Mouse (Mus musculus) E14TG2a.4 (cell line): ENCODE data around the gene Ehmt2.
"Not testable (repeated sequence)": the region's sequence is repeated elsewhere in the genome, so short reads cannot be mapped to it uniquely, and the experiment has no call there.

Experiments
- H3K27me3 ChIP-seq: 2 replicates; pipeline ENCODE4 v1.6.1; 2014; ENCODE audit warnings: low read length, control low read depth; ENCODE audit not compliant: insufficient read depth
- H3K36me3 ChIP-seq: 2 replicates; pipeline ENCODE4 v1.6.1; 2014; ENCODE audit warnings: low read length, control low read depth; ENCODE audit not compliant: insufficient read depth
- H3K4me1 ChIP-seq: replicated peaks from 2 replicates; pipeline ENCODE4 v1.6.1; 2014; ENCODE audit warnings: low read depth, low read length, control low read depth
- H3K4me3 ChIP-seq: replicated peaks from 2 replicates; pipeline ENCODE4 v1.5.1; 2014; ENCODE audit warnings: mild to moderate bottlenecking, low read length
- H3K9me3 ChIP-seq: 2 replicates; pipeline ENCODE4 v1.6.1; 2014; ENCODE audit warnings: low read length, control low read depth
- CTCF ChIP-seq: conservative IDR thresholded peaks from 2 replicates; pipeline ENCODE4 v1.5.1; 2014; ENCODE audit warnings: low read length
- NANOG ChIP-seq: IDR thresholded peaks from 2 replicates; pipeline ENCODE4 v1.6.1; 2014; ENCODE audit warnings: borderline replicate concordance, low read length, mixed read lengths
- POU5F1 ChIP-seq: IDR thresholded peaks from 2 replicates; pipeline ENCODE4 v1.6.1; 2014; ENCODE audit warnings: low read length, borderline replicate concordance

Gene Ehmt2

DNA sequence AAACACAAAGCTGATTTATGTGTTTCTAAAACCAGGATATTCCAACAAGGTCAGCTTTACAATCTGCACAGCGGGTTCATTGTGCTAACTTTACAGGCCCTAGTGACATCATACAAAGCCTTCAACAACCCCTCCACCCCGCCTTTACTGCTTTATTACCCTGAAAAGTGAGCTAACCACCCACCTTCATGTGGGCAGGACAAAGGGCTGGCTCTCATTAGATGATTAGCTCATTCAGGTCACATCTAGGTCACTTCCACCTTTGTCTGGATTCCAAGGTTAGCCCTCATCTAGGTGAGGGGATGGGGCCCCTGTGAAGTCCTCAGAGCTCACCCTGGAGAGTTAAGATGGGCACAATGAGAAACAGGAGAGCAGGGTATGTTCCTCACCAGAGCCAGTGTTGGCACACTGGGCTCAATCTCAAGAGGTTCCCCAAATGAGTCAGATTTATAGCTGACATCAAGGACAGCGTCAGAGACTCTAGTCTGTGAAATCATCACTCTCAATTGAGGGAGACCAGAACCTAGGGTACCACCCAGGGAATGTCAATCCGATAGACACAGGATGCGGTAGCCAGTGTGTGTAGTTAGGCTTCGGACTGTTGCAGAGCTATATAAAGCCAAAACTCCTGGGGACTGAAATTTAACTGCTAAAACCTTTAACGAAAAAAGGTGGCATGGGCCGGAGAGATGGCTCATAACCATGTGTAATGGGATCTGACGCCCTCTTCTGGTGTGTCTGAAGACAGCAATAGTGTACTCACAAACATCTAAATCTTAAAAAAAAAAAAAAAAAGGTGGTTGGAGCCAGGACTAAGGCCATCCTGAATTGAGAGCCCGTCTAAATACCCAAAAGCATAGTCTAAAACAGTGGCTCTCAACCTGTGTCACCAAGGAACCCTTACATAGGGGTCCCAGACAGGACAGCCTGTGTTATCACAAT lies 52.5 kb downstream of the Ehmt2 start:
- peaks cover 21% of the 10 kb centered on the region for H3K4me1 ChIP-seq
- TF ChIP-seq NANOG (no peak), CTCF (peak; percentile 15; the same call in 1 of the 2 replicates), POU5F1 (no peak)
- peaks cover 4% of the 10 kb centered on the region; the same call in 1 of the 2 replicates for H3K27me3 ChIP-seq
- H3K9me3 ChIP-seq, result no peaks in the 10 kb centered on the region
- peak overlapping the region; percentile 96 for H3K4me3 ChIP-seq
- peaks cover 28% of the 10 kb centered on the region for H3K36me3 ChIP-seq

DNA sequence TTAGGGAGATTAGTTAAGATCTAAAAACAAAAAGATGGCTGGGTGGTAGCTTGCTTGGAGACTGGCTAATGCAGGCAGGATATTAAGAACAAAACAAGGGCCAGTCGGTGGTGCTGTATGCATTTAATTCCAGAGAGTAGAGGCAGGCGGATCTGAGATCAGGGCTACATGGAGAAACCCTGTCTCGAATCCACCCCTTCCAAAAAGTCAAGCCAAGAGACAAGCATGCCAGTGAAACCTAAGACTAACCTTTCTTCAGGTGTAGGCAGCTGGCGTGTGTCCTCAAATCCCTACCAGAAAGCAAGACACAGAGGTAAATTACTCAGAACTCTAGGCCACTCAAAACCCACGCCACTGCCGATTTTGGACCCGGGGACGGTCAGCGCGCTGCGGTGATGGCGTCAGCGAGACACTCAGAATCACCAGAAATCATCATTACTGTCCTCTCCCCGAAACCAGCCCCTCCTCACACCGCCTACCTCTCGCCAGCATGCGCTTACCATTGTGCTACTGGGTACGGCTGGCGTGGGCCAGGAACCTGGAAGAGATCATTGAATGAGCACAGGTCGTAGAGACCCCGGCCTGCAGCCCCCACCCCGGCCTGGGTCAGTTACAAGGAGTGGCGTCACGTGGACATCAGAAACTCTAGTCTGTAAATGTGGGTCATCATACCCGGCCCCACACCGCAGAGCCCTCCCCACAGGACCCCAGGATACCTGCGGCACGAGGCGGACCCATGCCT lies 53.5 kb downstream of the Ehmt2 start:
- Histone ChIP-seq H3K4me1 (peaks cover 21% of the 10 kb centered on the region), H3K27me3 (peaks cover 9% of the 10 kb centered on the region; the same call in 1 of the 2 replicates), H3K4me3 (peak overlapping the region; percentile 96), H3K36me3 (peaks cover 28% of the 10 kb centered on the region), H3K9me3 (no peaks in the 10 kb centered on the region)
- TF ChIP-seq CTCF, result no peak
- no peak for TF ChIP-seq POU5F1
- no peak for TF ChIP-seq NANOG

DNA sequence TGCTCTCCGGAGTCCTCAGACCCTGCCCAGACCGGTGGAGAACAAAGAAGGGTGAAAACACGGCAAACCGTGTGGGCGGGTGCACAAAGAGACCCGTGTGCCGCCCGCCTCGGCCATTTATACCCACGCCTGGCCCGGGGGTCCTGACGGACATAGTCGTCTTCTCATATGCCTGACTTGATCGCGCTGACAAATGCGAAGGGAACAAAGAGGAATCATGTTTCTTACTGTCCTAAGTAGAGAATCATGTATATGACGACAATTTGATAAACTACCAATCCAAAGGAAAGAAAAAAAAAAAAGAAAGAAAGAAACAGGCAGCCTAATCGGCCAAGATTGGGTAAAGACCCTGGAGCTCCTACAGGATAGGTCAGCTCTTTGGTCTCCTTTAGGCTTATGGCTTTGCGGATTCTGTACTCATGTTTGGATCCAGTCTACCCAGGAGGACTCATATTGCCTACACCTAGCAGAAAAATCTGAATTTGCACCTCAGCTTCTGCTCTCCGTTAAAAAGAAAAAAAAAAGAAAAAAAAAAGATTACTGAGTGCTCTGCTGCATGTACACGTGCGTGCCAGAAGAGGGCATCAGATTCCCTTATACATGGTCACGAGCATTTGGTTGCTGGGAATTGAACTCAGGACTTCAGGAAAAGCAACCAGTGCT lies 54.2 kb downstream of the Ehmt2 start:
- H3K36me3 ChIP-seq, result peaks cover 28% of the 10 kb centered on the region
- peaks cover 14% of the 10 kb centered on the region; the same call in 1 of the 2 replicates for H3K27me3 ChIP-seq
- TF ChIP-seq CTCF (peak; percentile 73), NANOG (no peak), POU5F1 (no peak)
- peaks cover 21% of the 10 kb centered on the region for H3K4me1 ChIP-seq
- H3K9me3 ChIP-seq, result no peaks in the 10 kb centered on the region
- H3K4me3 ChIP-seq, result peak overlapping the region; percentile 96

DNA sequence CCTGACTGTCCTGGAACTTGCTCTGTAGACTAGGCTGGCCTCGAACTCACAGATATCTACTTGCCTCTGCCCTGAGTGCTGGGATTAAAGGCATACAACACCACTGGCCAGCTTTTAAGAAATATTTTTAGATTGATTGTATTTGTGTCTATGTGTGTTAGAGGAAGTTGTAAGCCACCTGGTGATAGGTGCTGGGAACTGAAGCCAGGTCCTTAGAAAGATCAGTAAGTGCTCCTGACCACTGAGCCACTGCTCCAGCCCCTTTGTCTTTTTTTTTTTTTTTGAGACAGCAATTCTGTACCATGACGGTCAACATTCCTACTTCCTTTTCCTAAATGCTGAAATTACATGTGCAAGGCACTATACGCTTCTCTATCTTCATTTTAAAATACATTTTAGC lies 55.0 kb downstream of the Ehmt2 start:
- Histone ChIP-seq H3K9me3 (no peaks in the 10 kb centered on the region), H3K36me3 (peaks cover 28% of the 10 kb centered on the region), H3K4me1 (peaks cover 21% of the 10 kb centered on the region), H3K27me3 (peaks cover 14% of the 10 kb centered on the region), H3K4me3 (peak overlapping the region; percentile 96)
- TF ChIP-seq POU5F1 (no peak), NANOG (no peak)

DNA sequence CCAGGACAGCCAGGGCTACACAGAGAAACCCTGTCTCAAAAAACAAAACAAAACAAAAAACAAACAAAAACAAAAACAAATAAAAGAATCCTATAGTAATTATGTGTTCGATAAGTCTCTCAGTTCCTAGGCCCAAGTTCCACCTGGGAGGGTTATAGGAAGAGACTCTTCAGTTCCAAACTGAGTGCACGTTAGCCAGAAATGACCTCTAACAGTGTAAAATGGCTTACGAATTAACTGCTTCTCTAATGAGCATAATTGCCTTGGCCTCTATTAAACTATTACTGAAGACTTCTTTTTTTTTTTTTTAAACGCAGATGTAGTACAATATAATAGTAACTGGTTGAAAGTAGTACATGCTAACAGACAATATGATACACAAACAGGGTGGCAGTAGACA lies 55.6 kb downstream of the Ehmt2 start:
- Histone ChIP-seq H3K4me1 (peaks cover 21% of the 10 kb centered on the region), H3K27me3 (peaks cover 14% of the 10 kb centered on the region), H3K36me3 (peaks cover 28% of the 10 kb centered on the region), H3K4me3 (no peak overlapping the region), H3K9me3 (no peaks in the 10 kb centered on the region)
- no peak for TF ChIP-seq NANOG
- TF ChIP-seq POU5F1, result no peak
- no peak for TF ChIP-seq CTCF

DNA sequence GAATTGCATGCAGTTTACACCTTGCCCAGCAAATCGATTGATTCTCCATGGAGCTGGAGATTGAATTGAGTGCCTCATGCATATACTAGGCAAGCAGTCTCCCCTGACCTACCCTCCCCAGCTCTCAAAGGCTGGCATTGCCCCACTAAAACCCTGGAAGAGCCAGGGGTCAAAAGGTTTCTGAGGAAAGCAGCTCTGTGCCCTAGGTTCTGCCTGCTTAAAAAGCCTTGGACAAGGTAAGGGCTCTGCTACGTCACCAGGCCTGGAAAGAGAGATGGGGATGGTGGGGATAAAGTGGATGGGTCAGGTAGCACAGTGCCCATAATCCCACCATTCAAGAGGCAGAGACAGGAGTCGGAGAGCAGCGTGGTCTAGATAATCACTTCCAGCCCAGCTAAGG lies 56.6 kb downstream of the Ehmt2 start:
- no peaks in the 10 kb centered on the region for H3K9me3 ChIP-seq
- peaks cover 23% of the 10 kb centered on the region for H3K36me3 ChIP-seq
- TF ChIP-seq POU5F1 (no peak), NANOG (no peak), CTCF (no peak)
- H3K4me3 ChIP-seq, result no peak overlapping the region
- H3K4me1 ChIP-seq, result peaks cover 23% of the 10 kb centered on the region
- H3K27me3 ChIP-seq, result peaks cover 17% of the 10 kb centered on the region

DNA sequence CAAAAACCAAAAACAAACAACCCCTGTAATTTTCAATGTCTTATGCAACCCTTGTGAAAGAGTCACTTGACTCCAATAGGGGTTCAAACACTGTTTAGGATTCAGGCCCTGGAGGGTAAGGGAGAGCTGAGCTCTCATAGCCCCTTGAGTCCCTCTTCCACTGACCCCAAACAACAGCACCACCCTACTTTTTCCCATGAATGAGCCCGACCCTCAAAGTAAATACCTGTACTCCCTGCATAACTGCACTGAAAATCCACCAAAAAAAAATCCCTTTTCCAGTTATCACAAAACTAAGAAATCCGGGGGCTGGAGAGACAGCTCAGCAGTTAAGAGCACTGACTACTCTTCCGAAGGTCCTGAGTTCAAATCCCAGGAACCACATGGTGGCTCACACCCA lies 57.6 kb downstream of the Ehmt2 start:
- no peak for TF ChIP-seq NANOG
- TF ChIP-seq POU5F1, result no peak
- TF ChIP-seq CTCF, result no peak
- no peak overlapping the region for H3K4me3 ChIP-seq
- H3K9me3 ChIP-seq, result no peaks in the 10 kb centered on the region
- peaks cover 19% of the 10 kb centered on the region for H3K4me1 ChIP-seq
- H3K36me3 ChIP-seq, result peaks cover 12% of the 10 kb centered on the region
- peaks cover 26% of the 10 kb centered on the region for H3K27me3 ChIP-seq

DNA sequence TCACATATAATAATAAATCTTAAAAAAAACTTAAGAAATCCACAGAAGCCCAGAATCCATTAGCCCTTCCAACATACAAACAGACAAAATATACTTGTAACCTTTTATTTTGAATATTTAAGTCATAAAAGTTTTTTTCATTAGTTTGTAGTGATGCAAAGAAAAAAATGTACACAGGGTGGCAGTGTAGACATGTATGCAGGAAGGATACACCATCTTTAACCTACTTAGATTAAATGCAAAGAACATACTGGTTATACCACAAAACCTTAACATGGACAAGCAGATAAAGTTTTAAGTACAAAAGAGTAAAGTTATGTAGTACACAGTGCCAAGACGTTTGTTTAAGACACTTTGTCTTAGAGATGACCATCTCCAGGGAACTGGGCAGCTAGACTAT lies 58.1 kb downstream of the Ehmt2 start:
- Histone ChIP-seq H3K36me3 (peaks cover 8% of the 10 kb centered on the region), H3K4me1 (peaks cover 19% of the 10 kb centered on the region), H3K27me3 (peaks cover 30% of the 10 kb centered on the region), H3K9me3 (no peaks in the 10 kb centered on the region), H3K4me3 (no peak overlapping the region)
- TF ChIP-seq CTCF (no peak), POU5F1 (no peak), NANOG (no peak)

DNA sequence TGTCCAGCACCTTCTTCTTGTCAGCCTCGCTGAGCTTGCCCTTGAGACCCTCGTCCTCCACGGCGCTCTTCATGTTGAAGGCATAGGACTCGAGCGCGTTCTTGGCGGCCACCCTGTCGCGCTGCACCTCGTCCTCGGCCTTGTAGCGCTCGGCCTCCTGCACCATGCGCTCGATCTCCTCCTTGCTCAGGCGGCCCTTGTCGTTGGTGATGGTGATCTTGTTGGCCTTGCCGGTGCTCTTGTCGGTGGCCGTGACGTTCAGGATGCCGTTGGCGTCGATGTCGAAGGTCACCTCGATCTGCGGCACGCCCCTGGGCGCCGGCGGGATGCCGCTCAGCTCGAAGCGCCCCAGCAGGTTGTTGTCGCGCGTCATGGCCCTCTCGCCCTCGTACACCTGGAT lies 59.0 kb downstream of the Ehmt2 start:
- not testable (repeated sequence) for H3K9me3 ChIP-seq, H3K4me3 ChIP-seq, H3K36me3 ChIP-seq
- H3K4me1 ChIP-seq, result peaks cover 24% of the 10 kb centered on the region
- H3K27me3 ChIP-seq, result peaks cover 37% of the 10 kb centered on the region

DNA sequence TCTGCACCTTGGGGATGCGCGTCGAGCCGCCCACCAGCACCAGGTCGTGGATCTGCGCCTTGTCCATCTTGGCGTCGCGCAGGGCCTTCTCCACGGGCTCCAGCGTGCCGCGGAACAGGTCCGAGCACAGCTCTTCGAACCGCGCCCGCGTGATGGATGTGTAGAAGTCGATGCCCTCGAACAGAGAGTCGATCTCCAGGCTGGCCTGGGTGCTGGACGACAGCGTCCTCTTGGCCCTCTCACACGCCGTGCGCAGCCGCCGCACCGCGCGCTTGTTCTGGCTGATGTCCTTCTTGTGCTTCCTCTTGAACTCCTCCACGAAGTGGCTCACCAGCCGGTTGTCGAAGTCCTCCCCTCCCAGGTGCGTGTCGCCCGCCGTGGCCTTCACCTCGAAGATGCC lies 59.7 kb downstream of the Ehmt2 start:
- Histone ChIP-seq H3K27me3 (peaks cover 37% of the 10 kb centered on the region), H3K4me1 (peaks cover 30% of the 10 kb centered on the region)
- not testable (repeated sequence) for H3K4me3 ChIP-seq, H3K9me3 ChIP-seq, H3K36me3 ChIP-seq

DNA sequence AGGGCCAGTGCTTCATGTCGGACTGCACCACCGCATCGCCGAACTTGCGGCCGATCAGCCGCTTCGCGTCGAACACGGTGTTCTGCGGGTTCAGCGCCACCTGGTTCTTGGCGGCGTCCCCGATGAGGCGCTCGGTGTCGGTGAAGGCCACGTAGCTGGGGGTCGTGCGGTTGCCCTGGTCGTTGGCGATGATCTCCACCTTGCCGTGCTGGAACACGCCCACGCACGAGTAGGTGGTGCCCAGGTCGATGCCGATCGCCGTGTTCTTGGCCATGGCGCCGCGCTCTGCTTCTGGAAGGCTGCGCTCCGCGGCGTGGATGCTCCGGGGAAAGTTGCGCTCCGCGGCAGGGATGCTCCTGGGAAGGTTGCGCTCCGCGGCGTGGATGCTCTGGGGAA lies 60.5 kb downstream of the Ehmt2 start:
- Histone ChIP-seq H3K4me3 (peak overlapping the region; percentile 78), H3K27me3 (peaks cover 42% of the 10 kb centered on the region), H3K4me1 (peaks cover 30% of the 10 kb centered on the region)
- H3K36me3 ChIP-seq, H3K9me3 ChIP-seq: not testable (repeated sequence)
